Mouse (Mus musculus): ENCODE data around the gene Crocc2.

The Crocc2 gene

DNA sequence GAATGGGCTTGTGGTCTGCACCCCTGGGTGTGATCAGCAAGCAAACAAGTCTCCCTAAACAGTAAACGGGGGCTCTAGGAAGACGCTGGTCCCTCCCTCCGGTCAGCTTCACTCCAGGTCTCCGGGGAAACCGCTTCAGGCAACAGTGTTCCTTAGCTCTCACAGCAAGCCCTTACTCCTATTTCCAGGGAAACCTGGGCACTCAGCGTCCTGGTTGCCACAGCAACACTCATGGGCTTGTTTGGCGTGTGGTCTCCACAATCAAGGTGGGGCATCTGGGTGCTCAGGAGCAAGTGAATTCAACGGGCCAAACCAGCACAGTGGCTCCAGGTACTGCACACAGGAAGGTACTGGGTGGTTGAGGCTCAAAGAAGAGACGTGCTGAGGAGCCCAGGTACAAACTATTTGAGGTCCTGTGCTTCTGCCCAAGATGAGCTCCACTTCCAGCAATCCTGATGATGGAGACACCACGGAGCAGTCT lies at the start of gene Crocc2:
Crocc2 (plus strand) TSS at position 431 of the 481 bp plus-strand sequence.
- DNase-seq (ENCODE audit: low spot score in 2 of 2), result no peak

DNA sequence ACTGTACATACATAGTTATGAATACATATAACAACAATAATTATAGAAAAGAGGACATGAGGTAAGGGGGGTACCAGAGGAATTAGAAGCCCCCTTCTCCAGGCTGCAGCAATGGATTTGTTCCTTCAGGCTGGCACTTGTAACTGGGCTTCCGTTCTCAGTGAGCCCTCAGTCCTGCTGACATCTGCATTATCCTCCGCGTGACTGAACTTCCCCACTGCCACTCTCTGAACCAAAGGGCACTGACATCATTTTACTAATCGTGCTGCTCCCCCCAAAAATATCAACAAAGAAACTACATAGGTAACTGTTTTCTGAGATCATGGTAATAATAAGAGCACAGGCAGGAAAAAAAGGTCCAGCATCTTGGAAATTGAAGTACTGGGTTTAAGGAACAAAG lies 49.7 kb upstream of the Crocc2 start:
- DNase-seq (ENCODE audit: low spot score in 2 of 2), result no peak

DNA sequence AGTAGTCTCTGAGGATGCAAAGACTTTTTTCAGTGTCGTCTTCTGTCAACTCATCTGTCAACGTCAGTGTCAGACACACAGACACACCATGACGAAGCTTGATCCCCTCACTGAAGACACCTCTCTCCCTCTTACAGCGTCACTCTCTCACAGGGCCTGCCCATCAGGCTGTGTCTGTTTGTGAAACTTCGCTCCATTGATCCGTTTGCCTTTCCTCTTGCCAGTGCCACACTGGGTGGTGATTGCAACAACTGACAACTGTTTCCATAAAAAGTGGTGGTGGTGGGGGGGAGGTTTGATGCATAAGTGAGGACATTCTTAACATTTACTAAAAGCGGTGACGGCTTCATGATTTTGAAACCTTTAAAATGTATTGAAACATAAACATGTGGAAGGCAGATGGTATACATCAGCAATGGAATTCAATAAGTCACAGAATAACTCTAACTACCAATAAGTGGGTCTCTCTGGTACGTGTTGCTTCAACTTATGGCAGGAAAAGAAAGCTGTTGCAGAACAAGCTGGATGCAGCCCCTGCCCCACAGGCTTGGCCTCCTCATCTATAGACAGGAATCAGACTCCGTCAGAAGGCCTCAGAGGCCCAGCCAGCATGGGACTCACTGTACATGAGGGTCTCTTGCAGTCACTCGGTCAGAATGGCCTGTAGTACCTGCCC lies 45.2 kb upstream of the Crocc2 start:
- no peak for DNase-seq (ENCODE audit: low spot score in 2 of 2)

DNA sequence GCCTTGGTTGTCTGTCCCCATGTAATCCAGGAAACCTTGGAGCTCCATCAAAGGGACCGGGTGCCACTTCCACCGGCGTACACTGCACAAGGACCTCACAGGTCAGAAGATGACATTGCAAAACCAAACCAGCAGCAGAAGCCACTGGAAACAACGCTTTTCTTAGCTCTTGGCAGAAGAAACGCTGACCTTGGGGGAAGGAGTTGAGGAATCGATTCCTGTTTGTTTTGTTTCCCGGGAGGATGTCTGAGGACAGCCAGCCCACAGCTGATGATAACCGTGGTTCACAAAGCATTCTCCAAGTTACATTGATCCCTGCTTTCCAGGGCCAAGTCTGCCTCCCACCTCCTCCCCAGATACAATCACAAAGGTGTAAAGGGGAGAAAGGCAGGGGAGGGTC lies 44.5 kb upstream of the Crocc2 start:
- DNase-seq (ENCODE audit: low spot score in 2 of 2), result no peak

DNA sequence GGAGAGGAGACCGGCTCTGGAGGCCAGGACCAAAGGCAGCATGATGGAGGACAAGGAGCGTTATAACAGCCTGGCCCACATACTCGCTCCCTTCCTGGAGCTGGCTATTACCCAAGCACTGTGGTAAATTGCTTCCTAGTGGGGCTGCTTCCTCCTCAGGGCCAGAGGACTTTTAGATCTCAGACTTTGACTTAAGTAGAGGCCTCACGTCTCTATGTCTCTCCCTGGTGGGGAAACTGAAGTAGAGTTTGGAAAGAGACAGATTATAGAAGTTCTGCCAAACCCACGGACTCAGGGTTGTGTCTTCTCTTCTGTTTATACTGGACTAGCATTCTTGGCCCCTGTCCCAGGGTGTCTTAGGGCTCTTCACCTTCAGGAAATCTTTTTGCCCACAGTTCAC lies 43.3 kb upstream of the Crocc2 start:
- no peak for DNase-seq (ENCODE audit: low spot score in 2 of 2)

DNA sequence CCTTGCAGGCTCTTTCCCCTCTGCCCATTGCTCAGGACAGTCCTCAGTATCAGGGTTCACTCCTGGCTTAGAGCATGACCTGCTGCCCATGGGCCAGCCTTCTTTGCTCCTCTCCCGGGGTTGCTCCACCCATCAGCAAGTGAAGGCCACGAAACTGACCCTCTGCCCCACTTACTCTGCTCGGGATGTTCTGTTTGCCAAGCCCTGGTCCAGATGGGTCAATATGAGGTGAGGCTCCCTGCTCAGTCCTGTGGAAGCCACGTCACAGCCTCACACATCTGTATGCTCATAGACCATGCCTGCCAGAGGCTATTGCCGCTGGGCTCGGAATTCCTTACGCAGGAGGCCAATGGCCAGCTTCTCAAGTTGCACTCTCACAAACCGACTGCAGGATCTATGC lies 40.3 kb upstream of the Crocc2 start:
- DNase-seq (ENCODE audit: low spot score in 2 of 2), result no peak

DNA sequence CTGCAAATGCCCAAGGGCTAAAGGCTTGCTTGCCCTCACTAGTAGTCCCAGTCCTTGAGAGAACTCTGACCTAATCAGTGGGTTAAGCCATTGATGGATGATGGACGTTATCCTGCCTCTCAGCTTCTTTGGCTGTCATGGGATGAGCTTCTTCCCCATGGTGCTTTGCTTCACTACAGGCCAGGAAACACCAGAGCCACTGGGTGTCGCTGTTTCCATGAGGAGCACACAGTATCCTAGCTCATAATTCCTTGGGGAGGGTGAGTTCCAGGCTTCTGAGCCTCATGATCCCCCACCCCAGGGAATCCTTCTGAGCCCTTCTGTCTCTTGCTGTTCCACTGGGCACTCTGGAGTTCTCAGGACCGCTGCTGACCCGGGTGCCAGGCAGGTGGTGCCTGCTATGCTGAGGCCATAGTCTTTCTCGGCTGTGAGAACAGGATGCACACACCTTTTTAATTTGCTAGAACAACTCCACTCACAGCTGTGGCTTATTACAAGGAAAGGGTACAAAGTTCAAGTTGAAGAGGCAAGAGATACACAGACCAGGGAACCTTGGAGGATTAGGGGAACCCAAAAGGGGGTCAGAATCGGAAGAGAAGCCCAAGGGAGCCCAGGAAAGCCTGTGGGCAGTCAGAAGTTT lies 39.7 kb upstream of the Crocc2 start:
- DNase-seq (ENCODE audit: low spot score in 2 of 2), result peak; percentile 36 to 68

DNA sequence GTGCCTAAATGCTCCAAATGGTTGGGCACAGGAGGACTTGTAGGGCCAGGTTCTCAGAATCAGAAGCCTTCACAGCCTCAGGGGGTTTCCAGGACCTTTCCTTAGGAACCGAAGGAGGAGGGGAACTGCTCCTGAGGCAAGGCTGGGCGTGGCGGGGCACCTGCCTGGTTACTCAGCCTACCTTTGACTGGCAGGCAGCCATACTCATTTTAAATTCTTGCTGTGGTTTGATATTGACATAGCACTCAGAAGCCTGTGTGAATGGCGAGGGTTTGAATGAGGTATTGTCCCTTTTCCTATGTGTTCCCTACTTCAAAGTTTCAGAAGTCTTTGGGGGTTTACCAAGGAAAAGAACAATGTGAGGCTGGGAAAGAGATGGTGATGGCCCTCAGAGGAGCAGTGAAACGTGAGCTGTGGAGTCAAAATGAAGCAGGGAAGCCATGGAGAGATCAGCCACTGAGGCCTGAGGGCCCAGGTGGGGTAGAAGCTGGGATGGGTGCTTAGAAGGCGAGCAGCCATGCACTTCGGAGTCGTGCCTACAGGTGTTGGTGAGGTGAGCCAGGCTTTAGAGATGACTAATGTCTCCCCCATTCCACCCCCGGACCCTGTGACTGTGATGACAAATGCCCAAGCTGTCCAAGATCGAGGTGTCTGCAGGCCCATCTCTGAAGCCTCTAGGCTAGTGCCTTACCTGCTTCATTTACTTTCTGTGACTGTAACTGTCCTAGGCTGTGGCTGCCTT lies 38.1 kb upstream of the Crocc2 start:
- DNase-seq (ENCODE audit: low spot score in 2 of 2), result no peak

DNA sequence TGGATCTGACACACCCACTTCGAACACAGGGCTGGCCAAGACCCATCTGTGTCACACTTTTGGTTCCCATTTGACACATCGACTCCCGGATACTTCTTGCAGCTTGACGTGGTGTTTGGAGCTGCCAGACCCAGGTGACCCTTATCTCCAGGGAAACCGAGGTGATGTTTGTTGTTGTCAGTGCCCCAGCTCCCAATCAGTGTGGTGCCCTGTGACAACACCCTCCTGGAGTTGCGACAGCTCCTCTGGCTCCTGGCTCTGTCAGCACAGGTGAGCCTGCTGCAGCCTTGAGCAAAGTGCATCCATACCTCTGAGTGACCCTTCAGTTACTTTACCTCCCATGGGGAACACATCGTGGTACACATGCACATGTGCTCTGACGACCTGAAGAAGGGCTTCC lies 35.8 kb upstream of the Crocc2 start:
- no peak for DNase-seq (ENCODE audit: low spot score in 2 of 2)

DNA sequence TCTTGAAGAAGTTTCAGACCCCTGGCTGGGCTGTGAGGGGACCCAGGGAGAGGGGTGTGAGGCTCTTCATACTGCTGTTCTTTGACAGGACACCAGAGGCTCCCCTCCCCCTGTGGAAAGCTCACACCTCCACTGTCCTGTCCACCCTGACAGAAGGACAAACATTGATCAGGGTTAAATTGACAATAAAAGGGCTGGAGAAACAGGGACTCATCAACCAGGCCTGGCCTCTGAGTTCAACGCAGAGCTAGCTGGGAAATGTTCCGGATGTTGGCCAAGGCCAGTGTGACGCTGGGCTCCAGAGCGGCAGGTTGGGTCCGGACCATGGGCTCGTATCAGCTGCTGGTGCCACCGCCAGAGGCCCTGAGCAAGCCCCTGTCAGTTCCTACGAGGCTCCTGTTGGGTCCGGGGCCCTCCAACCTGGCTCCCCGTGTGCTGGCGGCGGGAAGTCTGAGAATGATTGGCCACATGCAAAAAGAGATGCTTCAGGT lies 33.4 kb upstream of the Crocc2 start, which contains the start of gene Agxt:
Agxt (plus strand) TSS at position 205 of the 491 bp plus-strand sequence.
- no peak for DNase-seq (ENCODE audit: low spot score in 2 of 2)

DNA sequence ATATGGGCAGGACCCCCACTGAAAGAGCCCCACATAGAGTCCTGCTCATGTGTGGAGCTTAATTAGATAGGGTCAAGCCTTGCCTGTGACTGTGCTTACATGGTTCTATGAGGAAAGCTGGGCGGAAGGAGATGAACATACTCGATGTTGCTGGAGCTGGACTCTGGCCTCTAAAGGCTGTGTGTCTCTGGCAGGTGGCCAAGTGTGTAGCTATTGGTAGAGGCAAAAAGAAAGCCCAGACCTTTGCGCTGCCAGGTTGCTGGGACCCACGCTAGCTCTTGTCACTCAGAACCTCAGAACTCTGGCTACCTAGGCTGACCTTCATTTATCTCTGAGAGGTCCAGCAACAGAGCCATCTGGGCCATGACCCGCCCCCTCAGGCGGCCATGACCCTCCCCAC lies 30.0 kb upstream of the Crocc2 start:
- DNase-seq (ENCODE audit: low spot score in 2 of 2), result no peak

DNA sequence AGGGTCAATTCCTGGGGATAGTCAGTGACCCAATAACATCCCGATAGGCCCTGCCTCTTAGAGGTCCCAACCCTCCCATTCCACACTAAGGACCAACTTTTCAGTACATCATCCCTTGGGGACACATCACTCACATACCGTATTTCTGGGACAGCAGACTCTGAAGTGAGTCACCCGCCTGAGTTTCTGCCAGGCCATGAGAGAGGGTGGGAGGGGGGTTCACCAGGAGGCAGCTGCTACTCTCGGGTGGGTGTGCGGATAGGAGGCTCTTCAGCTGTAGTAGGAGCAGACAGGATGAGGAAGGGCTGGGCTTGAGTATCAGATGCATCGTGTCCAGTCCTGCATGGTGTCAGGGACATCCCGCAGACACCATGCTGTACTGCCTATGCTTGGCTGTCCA lies 28.8 kb upstream of the Crocc2 start:
- no peak for DNase-seq (ENCODE audit: low spot score in 2 of 2)

DNA sequence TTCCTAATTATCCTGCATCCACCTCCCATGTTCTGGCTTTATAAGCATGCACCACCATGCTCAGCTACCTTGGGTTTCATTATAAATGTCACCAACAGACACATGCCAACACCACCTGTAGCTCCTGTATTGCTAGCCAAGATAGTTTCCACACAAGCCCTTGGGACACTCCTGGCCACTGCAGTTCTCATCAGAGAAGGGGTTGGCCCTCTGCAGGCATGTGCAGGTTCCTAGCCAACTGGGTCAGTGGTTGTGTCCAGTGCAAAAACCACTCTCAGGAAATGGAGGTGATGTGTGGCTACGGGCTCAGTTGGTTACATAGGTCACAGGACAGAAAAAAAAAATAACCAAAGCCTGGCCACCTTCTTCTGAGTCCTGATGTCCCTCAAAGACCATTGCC lies 25.7 kb upstream of the Crocc2 start:
- DNase-seq (ENCODE audit: low spot score in 2 of 2), result no peak

DNA sequence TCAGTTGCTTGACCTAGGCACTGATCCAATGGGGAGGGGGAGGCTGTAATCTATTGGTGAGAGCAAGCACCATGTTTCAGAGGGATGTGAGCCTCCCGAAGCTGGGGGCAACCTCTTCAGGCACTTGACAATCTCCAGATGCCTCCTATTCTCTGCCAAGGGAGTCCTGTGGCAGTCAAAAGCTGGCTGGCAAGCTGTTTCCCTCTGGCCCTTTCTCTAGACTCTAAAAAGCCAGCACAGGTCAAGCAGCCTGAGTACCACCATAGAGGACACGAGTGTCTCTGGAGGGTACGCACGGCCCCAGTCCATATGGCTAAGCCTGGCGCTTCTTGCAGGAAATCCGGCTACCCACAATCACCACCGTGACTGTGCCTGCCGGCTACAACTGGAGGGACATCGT lies 24.3 kb upstream of the Crocc2 start:
- DNase-seq (ENCODE audit: low spot score in 2 of 2), result no peak

DNA sequence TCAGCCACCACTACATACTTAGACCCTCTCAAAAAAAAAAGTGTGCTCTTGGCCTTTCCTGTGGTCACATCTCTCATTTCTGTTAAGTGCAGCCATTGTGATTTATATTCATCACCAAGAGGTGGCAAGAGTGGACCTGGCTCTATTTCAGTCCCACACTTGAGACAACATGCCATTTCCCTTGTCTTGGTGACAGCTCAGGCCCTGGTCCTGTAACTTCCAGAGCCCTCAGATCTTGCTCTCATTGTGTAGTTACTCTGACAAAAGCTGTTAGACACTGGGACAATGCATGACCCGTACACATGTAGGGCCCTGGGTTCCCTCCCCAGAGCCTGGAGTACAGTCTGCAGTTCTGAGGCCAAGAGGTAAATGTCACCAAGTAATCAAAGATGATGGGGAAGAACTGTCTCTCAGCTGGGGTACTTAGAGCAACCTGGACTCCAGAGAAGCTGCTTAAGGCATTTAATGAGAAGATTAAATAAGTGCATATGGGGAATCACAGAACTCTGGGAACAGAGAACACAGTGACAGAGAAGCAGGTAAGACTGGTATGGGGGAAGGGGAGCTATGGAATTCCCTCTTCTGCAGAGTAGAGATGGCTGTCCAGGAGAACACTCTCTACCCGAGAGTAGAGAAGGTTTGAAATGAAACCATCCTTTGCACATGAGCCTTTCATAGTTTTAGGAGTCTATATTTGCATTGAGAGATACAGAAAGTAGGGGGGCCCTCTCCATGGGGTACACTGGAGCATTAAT lies 17.4 kb upstream of the Crocc2 start:
- DNase-seq (ENCODE audit: low spot score in 2 of 2), result no peak

DNA sequence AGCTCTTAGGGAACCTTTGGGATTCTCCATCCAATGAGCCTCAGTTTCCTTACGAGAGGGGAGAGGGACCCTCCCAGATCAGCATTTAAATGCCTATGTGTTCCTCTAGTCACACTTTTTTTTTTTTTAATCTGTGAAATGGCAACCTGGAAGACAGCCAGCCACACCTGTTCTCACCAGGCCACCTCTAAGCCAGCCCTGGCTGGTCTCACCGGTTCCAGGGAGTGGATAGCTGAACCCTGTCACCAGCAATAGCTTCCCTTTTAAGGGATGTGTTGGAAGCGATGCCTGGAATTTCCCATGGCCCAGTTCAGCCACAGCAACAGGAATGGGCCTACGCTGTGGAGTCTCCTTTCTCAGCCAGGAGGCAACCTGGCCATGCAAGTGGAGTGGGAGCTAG lies 11.0 kb upstream of the Crocc2 start:
- DNase-seq (ENCODE audit: low spot score in 2 of 2), result no peak

DNA sequence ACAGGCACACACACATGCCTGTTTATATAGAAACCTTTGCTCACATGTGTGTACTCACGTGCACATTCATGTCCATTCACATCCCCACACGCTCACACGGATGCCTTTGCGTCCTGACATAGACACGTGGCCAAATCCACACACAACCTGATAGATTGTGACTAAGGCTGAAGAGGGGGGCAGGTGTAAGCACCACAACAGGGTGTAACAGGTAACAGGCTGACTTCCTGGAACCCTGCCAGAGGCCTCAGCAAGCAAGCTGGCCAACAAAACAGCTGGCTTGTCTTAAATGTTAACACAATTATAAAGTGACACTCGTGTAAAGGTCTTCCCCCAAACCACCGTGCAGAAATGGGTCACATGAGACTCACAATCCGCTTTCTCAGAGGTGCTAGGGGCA lies 9.6 kb upstream of the Crocc2 start:
- DNase-seq (ENCODE audit: low spot score in 2 of 2), result no peak

DNA sequence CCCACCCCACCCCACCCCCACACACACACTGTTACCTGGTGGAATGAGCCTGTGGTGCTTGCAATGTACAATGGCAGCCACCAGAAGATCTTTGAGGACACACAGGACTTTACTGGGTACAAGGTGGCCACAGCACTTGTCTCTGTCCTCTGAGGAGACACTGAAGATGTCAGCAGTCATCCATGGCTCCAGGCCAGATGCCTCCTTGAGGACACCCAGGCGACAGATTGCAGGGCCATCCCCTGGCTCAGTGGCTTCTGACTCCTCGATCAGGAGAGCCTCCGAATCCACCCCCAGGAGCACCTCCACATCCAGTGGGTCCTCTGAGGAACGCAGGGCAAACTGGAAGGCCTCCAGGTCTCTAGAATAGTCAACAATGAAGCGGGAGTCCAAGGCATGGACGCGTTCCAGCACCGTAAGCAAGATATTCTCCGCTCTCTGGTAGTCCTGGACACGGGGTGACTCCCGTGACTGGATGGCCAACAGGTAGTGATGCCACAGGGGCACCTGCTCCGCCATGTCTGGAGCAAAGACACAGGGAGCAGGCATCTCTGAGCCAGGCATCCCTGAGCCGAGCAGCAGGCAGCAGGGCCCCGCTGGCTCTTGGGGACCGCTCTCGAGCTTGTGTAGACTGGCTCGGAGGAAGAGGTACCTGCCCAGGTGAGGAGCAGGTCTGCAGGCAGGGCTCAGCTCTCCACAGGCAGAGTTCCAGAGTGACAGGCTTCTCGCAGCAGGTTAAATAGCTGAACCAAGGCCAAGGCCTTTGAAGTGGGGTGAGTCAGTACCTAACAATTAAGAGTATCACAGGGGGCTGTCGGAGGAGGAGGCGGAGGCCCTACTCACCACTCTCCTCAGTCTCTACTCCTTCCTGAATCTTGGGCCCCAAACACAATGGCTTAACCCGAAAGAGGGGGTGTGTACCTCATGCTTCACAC lies 8.7 kb upstream of the Crocc2 start:
- DNase-seq (ENCODE audit: low spot score in 2 of 2), result no peak

DNA sequence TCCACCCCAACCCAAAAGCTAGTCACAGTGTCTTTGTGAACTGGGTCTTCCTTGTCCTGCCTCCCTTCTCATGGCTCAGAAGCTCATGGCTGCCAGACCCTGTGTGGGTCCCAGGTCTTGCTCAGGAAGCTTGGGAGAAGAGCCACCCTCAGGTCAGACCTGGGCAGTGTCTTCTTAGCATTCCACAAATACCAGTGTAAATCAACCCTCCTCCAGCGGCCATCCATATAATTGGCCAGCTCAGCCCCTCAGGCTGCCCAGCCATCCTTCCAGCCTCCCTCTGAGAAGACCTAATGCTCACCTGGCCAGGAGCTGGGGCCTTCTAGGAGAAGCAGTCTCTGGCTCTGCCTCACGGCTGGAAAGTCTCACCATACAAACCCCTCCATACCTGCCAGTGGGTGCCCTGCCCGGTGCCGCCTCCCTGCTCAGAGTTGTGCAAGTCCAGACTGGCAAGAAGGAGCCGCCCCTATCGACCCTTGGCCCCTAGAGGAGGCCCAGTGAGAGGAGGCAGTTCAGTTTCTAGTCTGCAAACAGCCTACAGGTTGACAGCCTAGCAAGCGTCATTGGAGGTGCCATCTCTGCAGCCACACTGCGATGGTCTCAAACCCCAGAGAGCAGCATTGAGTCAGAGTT lies 7.9 kb upstream of the Crocc2 start, which contains the start of gene 2310007B03Rik:
2310007B03Rik (minus strand) TSS at position 448 of the 633 bp plus-strand sequence.
- no peak for DNase-seq (ENCODE audit: low spot score in 2 of 2)

DNA sequence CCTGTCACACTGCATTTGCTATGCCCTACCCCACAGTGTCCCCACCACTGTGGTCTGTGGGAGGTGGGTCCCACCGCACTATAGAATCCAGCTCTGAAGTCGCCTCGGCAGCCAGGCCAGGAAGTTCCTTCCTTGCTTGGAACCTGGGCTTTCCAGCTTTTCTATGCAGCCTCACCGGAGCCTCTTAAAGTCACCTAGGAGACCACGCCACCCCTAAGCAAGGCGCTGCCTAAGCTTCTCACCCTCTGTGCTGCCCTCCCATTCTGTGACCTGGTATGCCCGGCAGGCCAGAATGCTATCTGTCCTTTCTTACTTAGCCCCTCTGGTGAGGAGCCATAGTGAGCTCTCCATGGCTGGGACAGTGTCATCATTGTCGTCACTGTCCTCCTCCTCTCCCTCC lies 7.2 kb upstream of the Crocc2 start:
- DNase-seq (ENCODE audit: low spot score in 2 of 2), result no peak

Data from frontal cortex, postnatal 10 days (tissue).